Mouse (Mus musculus): ENCODE results near the gene Olfr606.
"Not testable (repeated sequence)": the region's sequence is repeated elsewhere in the genome, so short reads cannot be mapped to it uniquely, and the experiment has no call there.

DNA sequence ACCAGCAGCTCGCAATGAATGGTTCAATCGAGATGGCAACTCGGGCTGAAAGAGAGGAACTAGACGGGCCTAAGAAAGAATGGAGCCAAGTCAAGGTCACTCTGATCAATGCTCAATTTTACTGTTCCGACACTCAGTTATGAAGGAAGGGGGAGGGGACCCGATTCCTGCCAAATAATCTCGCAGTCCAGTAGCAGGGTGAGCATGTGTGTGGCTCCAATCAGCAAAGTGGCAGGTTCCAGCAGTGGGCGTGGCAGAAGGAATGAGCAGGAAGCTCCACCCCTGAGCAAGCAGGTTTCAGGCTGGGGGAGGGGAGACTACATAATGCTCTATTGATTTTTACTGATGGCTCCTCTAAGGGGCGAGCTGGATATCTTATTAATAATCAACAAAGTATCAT, 28.3 kb downstream of the Olfr606 start:
- TF ChIP-seq CTCF (conservative IDR thresholded peaks at IDR 0.05; ENCODE audit: low read length); NANOG (IDR thresholded peaks at IDR 0.05; ENCODE audit: borderline replicate concordance, low read length); POU5F1 (IDR thresholded peaks at IDR 0.05; ENCODE audit: borderline replicate concordance, low read length): not testable (repeated sequence)

All from E14TG2a.4 (cell line).